In the genomic region with DNA sequence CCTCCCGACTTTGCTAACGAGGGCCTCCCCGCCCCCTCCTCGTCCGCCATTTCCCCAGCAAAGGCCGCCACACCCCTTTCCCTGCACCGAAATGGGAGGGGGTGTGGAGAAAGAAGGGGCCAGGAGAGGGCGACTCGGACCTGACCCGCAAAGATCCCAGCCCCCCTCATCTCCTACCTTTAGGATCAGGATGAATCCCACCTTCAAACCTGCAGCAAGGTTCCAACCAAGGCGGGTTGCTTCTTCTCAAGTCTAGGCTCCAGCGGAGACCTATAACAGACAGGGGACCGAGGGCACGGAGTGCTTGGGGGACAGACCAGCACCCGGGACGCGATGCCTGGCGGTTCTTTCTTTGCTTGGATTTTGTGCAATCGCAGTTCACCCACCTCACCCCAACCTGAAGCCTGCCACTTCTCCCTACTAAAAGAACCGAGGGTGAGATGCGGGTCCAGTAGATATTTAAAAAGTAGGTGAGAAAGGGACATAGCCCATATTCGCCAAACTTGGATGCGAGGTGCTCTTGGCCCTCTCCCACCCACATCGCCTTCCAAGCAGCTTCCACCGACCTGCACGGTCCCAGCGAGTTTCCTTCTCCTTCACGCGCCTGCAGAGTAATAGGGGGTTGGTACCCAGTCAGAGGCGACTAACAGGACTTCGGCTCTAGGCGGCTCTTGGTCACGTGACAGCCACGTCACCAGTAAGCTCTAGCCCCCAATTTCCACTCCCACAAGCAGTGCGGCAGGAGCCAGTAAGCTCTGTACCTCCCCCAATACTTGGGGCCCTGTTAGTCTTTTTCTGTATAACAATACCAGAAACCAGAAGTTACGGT, we compare ENCODE assay signal across 8 mouse cellular contexts. TPM values are rescaled to one million over a fixed set of nuclear protein-coding genes. Genes with fewer than 3 reads are reported as not detected.
DNase-seq lines count a peak whose midpoint lies in the region; ATAC-seq lines count a peak whose summit lies in the region.

A gene (minus strand): TSS at position 654 of the 829 bp plus-strand sequence.

- 0 out of 2 replicates have a peak within 1 kb of the TSS, but pooled peaks have one; percentile 35 for H3K27ac ChIP-seq in embryonic facial prominence, embryonic 11.5 days (replicated peaks; ENCODE audit: low read depth, low read length)
- H3K27ac ChIP-seq in limb, embryonic 13.5 days: peak within 1 kb of the TSS; percentile 85
- H3K27ac ChIP-seq in midbrain, embryonic 14.5 days (replicated peaks; ENCODE audit: low read depth, low read length): peak within 1 kb of the TSS; percentile 81

- peaks cover 2% of the 10 kb centered on the region; the same call in 1 of the 2 replicates for H3K27me3 ChIP-seq in embryonic facial prominence, embryonic 11.5 days (ENCODE audit: control insufficient read depth, insufficient read depth, low read length)
- peaks cover 40% of the 10 kb centered on the region for H3K27me3 ChIP-seq in limb, embryonic 13.5 days
- H3K27me3 ChIP-seq in midbrain, embryonic 14.5 days (ENCODE audit: control insufficient read depth, insufficient read depth, low read length): no peaks in the 10 kb centered on the region; the same call in 1 of the 2 replicates

- H3K9me3 ChIP-seq in embryonic facial prominence, embryonic 11.5 days (replicated peaks; ENCODE audit: control insufficient read depth, low read length): no peaks in the 10 kb centered on the region
- H3K9me3 ChIP-seq in limb, embryonic 13.5 days: no peaks in the 10 kb centered on the region
- no peaks in the 10 kb centered on the region for H3K9me3 ChIP-seq in midbrain, embryonic 14.5 days (ENCODE audit: control insufficient read depth, low read length)

- 23% methylated on average over 36 of the region's 36 CpGs for WGBS in embryonic facial prominence, embryonic 11.5 days
- WGBS in limb, embryonic 13.5 days: 15% methylated on average over 36 of the region's 36 CpGs
- WGBS in midbrain, embryonic 14.5 days: 20% methylated on average over 36 of the region's 36 CpGs

- H3K36me3 ChIP-seq in embryonic facial prominence, embryonic 11.5 days (replicated peaks; ENCODE audit: control insufficient read depth, insufficient read depth, low read depth, low read length): no peaks in the 10 kb centered on the region
- H3K36me3 ChIP-seq in limb, embryonic 13.5 days: no peaks in the 10 kb centered on the region
- H3K36me3 ChIP-seq in midbrain, embryonic 14.5 days (ENCODE audit: control insufficient read depth, insufficient read depth, low read length): no peaks in the 10 kb centered on the region

- no peaks in the 10 kb centered on the region for H3K4me1 ChIP-seq in embryonic facial prominence, embryonic 11.5 days (ENCODE audit: control insufficient read depth, insufficient read depth, low read length)
- H3K4me1 ChIP-seq in limb, embryonic 13.5 days: peaks cover 16% of the 10 kb centered on the region
- H3K4me1 ChIP-seq in midbrain, embryonic 14.5 days (ENCODE audit: control insufficient read depth, insufficient read depth, low read length): peaks cover 4% of the 10 kb centered on the region; the same call in 1 of the 2 replicates

- H3K4me2 ChIP-seq in embryonic facial prominence, embryonic 11.5 days (ENCODE audit: low read depth, low read length): peak within 1 kb of the TSS; percentile 52
- peak within 1 kb of the TSS; percentile 62 for H3K4me2 ChIP-seq in limb, embryonic 13.5 days (replicated peaks)
- H3K4me2 ChIP-seq in midbrain, embryonic 14.5 days (ENCODE audit: low read length): peak within 1 kb of the TSS; percentile 59

- peak; percentile 93 for DNase-seq in 416B (ENCODE audit: low read depth)
- peak; percentile 70 for DNase-seq in adrenal gland, postnatal 25 days
- peak; percentile 83 for DNase-seq in embryonic facial prominence, embryonic 11.5 days (ENCODE audit: low spot score)
- peak; percentile 98 for DNase-seq in heart, adult 11 months
- DNase-seq in kidney, adult 11 months: peak; percentile 43
- peak; percentile 88 for DNase-seq in midbrain, embryonic 14.5 days
- DNase-seq in spleen, postnatal 10 days (ENCODE audit: low spot score in 2 of 2): peak; percentile 17 to 65

- peak within 1 kb of the TSS; percentile 62 for H3K9ac ChIP-seq in embryonic facial prominence, embryonic 11.5 days (replicated peaks; ENCODE audit: low read length)
- peak within 1 kb of the TSS; percentile 70 for H3K9ac ChIP-seq in limb, embryonic 13.5 days
- peak within 1 kb of the TSS; percentile 67 for H3K9ac ChIP-seq in midbrain, embryonic 14.5 days (replicated peaks; ENCODE audit: low read length)

- ATAC-seq in embryonic facial prominence, embryonic 11.5 days (replicated peaks; ENCODE audit: insufficient number of reproducible peaks, low FRiP score, low TSS enrichment, low read depth): peak; percentile 92
- peak; percentile 94 for ATAC-seq in limb, embryonic 13.5 days (ENCODE audit: low FRiP score, low read depth)
- ATAC-seq in midbrain, embryonic 14.5 days (ENCODE audit: low FRiP score, low TSS enrichment): peak; percentile 91

- peak within 1 kb of the TSS; percentile 44 for H3K4me3 ChIP-seq in embryonic facial prominence, embryonic 11.5 days (ENCODE audit: low read depth, low read length)
- H3K4me3 ChIP-seq in limb, embryonic 13.5 days: peak within 1 kb of the TSS; percentile 56
- H3K4me3 ChIP-seq in midbrain, embryonic 14.5 days (replicated peaks; ENCODE audit: low read depth, low read length): peak within 1 kb of the TSS; percentile 50

RNA-seq across cellular contexts. Expression of the gene that starts here (rescaled TPM):
- total RNA-seq in adrenal gland, postnatal 25 days (2021): 6.3 and 14.3 TPM in 2 replicates
- polyA plus RNA-seq in embryonic facial prominence, embryonic 11.5 days (2014; fragmentation: Nextera tagmentation; extraction: Ambion mirVana): 20.5 and 20.8 TPM in 2 replicates
- 43.6 TPM in 2 replicates for polyA plus RNA-seq in limb, embryonic 13.5 days (2015; fragmentation: Nextera tagmentation; extraction: Ambion mirVana)
- polyA plus RNA-seq in midbrain, embryonic 14.5 days (2014; fragmentation: Nextera tagmentation; extraction: Ambion mirVana): 38.1 and 41.8 TPM in 2 replicates

Comparison
In these comparisons a context has a peak if more than half of its experiments do, and no peak if none do; other contexts are left out.
1. Peak in every context shown above with its lines: DNase-seq, ATAC-seq, H3K4me3 ChIP-seq and H3K27ac ChIP-seq.
2. DNase-seq: peak in every context shown above with its lines; median percentile 98 in heart, adult 11 months; 93 in 416B; 88 in midbrain, embryonic 14.5 days; 83 in embryonic facial prominence, embryonic 11.5 days; 70 in adrenal gland, postnatal 25 days; 43 in kidney, adult 11 months; 41 in spleen, postnatal 10 days.
3. H3K27ac ChIP-seq: peak in every context shown above with its lines; median percentile 85 in limb, embryonic 13.5 days; 81 in midbrain, embryonic 14.5 days; 35 in embryonic facial prominence, embryonic 11.5 days.